Mouse (Mus musculus) midbrain, embryonic 13.5 days (tissue): ENCODE measurements around the gene Ptpro. TPM values are rescaled to one million over a fixed set of nuclear protein-coding genes. Genes with fewer than 3 reads are reported as not detected.

Experiments
- ATAC-seq: fragments of 200-750 bp; cut with Nextera tagmentation; 2 replicates; pipeline ENCODE4 v1.8.0; 2017; ENCODE audit warnings: mild to moderate bottlenecking, moderate TSS enrichment, moderate library complexity
- H3K27ac ChIP-seq: fragments of 300-500 bp; sonication (generic); 2 replicates; pipeline ENCODE4 v1.5.1; 2015; ENCODE audit warnings: inconsistent platforms, mild to moderate bottlenecking, moderate library complexity
- H3K27me3 ChIP-seq: fragments of 300-500 bp; sonication (generic); 2 replicates; pipeline ENCODE4 v1.6.1; 2015; ENCODE audit warnings: mild to moderate bottlenecking, inconsistent platforms
- H3K36me3 ChIP-seq: fragments of 300-500 bp; sonication (generic); 2 replicates; pipeline ENCODE4 v1.6.1; 2015; ENCODE audit warnings: mild to moderate bottlenecking, inconsistent platforms
- H3K4me1 ChIP-seq: fragments of 300-500 bp; sonication (generic); replicated peaks from 2 replicates; pipeline ENCODE4 v1.6.1; 2015; ENCODE audit warnings: inconsistent platforms
- H3K4me2 ChIP-seq: fragments of 300-500 bp; sonication (generic); replicated peaks from 2 replicates; pipeline ENCODE4 v1.6.1; 2015; ENCODE audit warnings: moderate library complexity, mild to moderate bottlenecking, inconsistent platforms
- H3K4me3 ChIP-seq: fragments of 300-500 bp; sonication (generic); replicated peaks from 2 replicates; pipeline ENCODE4 v1.5.1; 2015; ENCODE audit warnings: mild to moderate bottlenecking, inconsistent platforms
- H3K9ac ChIP-seq: fragments of 300-500 bp; sonication (generic); replicated peaks from 2 replicates; pipeline ENCODE4 v1.6.1; 2015; ENCODE audit warnings: mild to moderate bottlenecking, inconsistent platforms
- H3K9me3 ChIP-seq: fragments of 300-500 bp; sonication (generic); 2 replicates; pipeline ENCODE4 v1.6.1; 2016; ENCODE audit warnings: mild to moderate bottlenecking, inconsistent platforms
- WGBS: fragments of 180-500 bp; shearing (Covaris S2); methylation state at CpG from one replicate; pipeline ENCODE4 v1.1.7; 2015; 5-methylcytosine and 5-hydroxymethylcytosine counted together
- polyA plus RNA-seq: library from polyadenylated mRNA; unstranded; fragments of >200 nt; fragmentation: Nextera tagmentation; extraction: Ambion mirVana; gene quantifications from 2 replicates; pipeline ENCODE4 v1.2.1, GENCODE M21; 2015

Ptpro gene
- polyA plus RNA-seq, 1 experiment from 2014 or later: 53.3 TPM

DNA sequence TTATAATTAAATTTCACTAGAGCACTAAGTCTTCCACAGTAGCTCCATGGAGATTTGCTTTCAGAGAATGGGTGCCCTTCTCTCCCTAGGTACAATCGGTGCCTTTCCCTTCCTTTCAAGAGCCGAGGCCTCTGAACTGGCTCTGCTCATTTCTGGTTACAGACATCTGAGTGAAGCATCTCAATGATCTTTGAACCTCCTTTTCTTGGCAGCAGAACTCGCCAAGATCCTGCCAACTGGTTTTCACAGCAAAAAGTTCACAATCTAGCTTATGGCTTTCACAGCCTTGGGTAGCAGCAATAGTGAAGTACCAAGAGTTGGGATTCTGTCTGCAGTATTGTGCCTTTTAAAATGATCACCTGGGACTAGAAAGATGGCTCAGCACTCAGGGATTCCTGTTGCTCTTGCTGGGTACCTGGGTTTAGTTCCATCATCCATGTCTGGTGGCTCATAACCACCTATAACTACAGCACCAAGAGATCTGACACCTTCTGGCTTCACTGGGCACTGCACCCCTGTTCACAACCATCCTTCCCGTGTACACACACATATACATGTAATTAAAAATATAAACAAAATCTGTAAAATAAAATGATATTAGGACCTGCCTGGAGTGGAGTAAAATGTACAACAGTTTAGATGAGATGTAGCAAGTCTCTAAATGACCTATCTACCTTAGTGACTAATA lies 144.1 kb downstream of the Ptpro start:
- no peak overlapping the region for H3K4me2 ChIP-seq
- no peak overlapping the region for H3K9ac ChIP-seq
- no peaks in the 10 kb centered on the region for H3K27me3 ChIP-seq
- ATAC-seq: no peak
- no peaks in the 10 kb centered on the region for H3K4me1 ChIP-seq
- no peak overlapping the region for H3K27ac ChIP-seq
- H3K9me3 ChIP-seq: no peaks in the 10 kb centered on the region
- peaks cover 39% of the 10 kb centered on the region for H3K36me3 ChIP-seq
- 79% methylated on average over 4 of the region's 4 CpGs for WGBS
- no peak overlapping the region for H3K4me3 ChIP-seq

- WGBS: 92% methylated on average over 2 of the region's 2 CpGs
- Histone ChIP-seq H3K9ac (no peak overlapping the region), H3K4me3 (no peak overlapping the region), H3K4me2 (no peak overlapping the region), H3K27ac (no peak overlapping the region), H3K27me3 (no peaks in the 10 kb centered on the region), H3K4me1 (peaks cover 6% of the 10 kb centered on the region), H3K36me3 (peaks cover 34% of the 10 kb centered on the region), H3K9me3 (no peaks in the 10 kb centered on the region)
- ATAC-seq: no peak
These were observed 145.2 kb downstream of the Ptpro start for GRCm38 (mm10) chr6:137397358-137397757.

- no peaks in the 10 kb centered on the region for H3K27me3 ChIP-seq
- H3K4me3 ChIP-seq: no peak overlapping the region
- H3K36me3 ChIP-seq: peaks cover 31% of the 10 kb centered on the region
- H3K4me1 ChIP-seq: peaks cover 10% of the 10 kb centered on the region
- no peak overlapping the region for H3K9ac ChIP-seq
- H3K27ac ChIP-seq: no peak overlapping the region
- ATAC-seq: no peak
- no peak overlapping the region for H3K4me2 ChIP-seq
- H3K9me3 ChIP-seq: no peaks in the 10 kb centered on the region
- WGBS: 94% methylated on average over 4 of the region's 4 CpGs
These were observed 152.1 kb downstream of the Ptpro start for GRCm38 (mm10) chr6:137404196-137404595.

DNA sequence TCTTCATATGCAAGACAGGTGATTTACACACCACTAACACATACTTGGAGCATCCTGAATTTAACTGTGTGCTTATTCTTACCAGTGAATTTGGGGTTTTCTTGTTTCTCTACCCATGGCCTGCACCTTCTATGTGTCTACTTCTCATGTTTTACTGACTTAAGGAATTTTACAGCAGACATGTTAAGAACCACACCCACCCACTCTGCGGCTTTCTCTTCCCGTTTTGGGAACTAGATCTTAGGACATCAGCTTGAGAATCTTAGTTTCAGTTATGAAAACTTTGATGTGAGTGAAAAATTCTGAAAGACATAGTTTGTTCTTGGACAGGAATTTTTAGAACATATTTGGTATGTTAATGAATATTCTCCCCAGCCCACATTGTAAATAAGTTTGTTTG lies 153.6 kb downstream of the Ptpro start:
- Histone ChIP-seq H3K27me3 (no peaks in the 10 kb centered on the region), H3K27ac (no peak overlapping the region), H3K36me3 (peaks cover 22% of the 10 kb centered on the region), H3K9ac (no peak overlapping the region), H3K4me2 (no peak overlapping the region), H3K4me3 (no peak overlapping the region), H3K9me3 (no peaks in the 10 kb centered on the region), H3K4me1 (peaks cover 11% of the 10 kb centered on the region)
- 84% methylated on average over 2 of the region's 2 CpGs for WGBS
- ATAC-seq: no peak

GRCm38 (mm10) chr6:137410510-137410909 lies 158.4 kb downstream of the Ptpro start:
- Histone ChIP-seq H3K4me1 (peaks cover 14% of the 10 kb centered on the region), H3K9me3 (no peaks in the 10 kb centered on the region), H3K27me3 (no peaks in the 10 kb centered on the region), H3K27ac (no peak overlapping the region), H3K36me3 (peaks cover 12% of the 10 kb centered on the region), H3K4me2 (no peak overlapping the region), H3K4me3 (no peak overlapping the region), H3K9ac (no peak overlapping the region)
- WGBS: 59% methylated on average over 3 of the region's 3 CpGs
- no peak for ATAC-seq

GRCm38 (mm10) chr6:137411901-137412378 lies 159.8 kb downstream of the Ptpro start:
- Histone ChIP-seq H3K27me3 (no peaks in the 10 kb centered on the region), H3K27ac (peak overlapping the region; percentile 86), H3K9ac (0 out of 2 replicates have a peak overlapping the region, but pooled peaks have one; percentile 23), H3K9me3 (no peaks in the 10 kb centered on the region), H3K4me1 (peaks cover 14% of the 10 kb centered on the region), H3K4me2 (no peak overlapping the region), H3K36me3 (peaks cover 17% of the 10 kb centered on the region), H3K4me3 (no peak overlapping the region)
- WGBS: 12% methylated on average over 2 of the region's 2 CpGs
- peak; percentile 94 for ATAC-seq

DNA sequence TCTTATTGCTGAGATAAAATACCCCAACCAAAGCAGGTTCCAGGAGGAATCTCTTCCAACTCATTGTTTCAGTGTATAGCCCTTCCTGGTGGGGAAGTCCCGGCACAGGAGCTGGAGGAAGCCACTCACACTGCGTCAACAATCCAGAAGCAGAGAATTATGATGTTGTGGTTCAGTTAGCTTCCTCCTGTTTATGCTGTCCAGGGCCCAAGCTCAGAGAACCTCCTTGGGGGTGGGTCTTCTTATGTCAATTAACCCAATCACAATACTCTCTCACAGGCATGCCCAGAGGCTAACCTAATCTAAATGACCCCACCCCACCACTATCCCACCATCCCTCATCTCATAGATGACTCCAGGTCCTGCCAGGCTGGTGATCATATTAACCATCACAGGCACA lies 160.9 kb downstream of the Ptpro start:
- no peak overlapping the region for H3K9ac ChIP-seq
- no peaks in the 10 kb centered on the region for H3K9me3 ChIP-seq
- WGBS: 73% methylated on average over 2 of the region's 2 CpGs
- no peaks in the 10 kb centered on the region for H3K27me3 ChIP-seq
- peaks cover 14% of the 10 kb centered on the region for H3K4me1 ChIP-seq
- H3K4me3 ChIP-seq: no peak overlapping the region
- H3K4me2 ChIP-seq: no peak overlapping the region
- peaks cover 14% of the 10 kb centered on the region for H3K36me3 ChIP-seq
- no peak for ATAC-seq
- peak overlapping the region; percentile 86 for H3K27ac ChIP-seq

DNA sequence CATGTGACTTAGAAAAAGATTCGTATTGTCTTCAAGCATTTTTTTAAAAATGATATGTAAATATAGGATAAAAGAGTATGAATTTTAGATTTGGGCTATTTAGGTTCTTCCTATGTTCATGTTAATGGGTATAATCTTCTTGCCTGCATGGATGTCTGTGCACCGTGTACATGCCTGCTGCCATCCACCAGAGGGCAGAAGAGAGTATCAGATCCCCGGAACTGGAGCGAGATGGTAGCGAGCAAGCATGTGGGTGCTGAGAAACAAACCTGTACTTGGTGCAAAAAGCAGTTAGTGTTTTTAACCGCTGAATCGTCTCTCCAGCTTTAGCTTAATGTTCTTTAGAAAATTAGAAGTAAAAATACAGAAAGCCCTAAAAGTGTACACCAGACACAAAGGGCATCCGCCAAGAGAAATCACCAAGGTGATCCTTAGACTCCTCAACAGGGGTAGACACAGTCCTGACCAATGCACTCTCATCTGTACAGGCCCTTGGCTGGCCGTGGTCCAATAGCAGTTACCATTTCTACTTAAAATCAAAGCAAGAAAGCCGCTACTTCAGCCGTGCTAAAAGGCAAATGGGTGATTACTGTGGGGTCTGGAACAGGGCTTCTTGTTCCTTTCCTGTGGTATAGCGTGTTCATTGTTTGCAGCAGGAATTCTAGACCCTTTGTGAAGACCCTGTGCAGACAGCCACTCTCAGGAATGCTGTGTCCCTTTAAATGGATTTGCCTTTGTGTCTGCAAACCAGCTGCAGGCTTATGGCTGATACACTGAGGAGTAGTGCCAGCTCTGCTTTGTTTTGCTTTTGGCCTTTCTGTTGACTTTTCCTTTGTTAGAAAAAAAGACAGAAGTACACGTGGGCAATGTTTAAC lies 162.6 kb downstream of the Ptpro start:
- Histone ChIP-seq H3K4me1 (peaks cover 14% of the 10 kb centered on the region), H3K4me2 (no peak overlapping the region), H3K4me3 (no peak overlapping the region), H3K27ac (0 out of 2 replicates have a peak overlapping the region, but pooled peaks have one; percentile 1), H3K27me3 (no peaks in the 10 kb centered on the region), H3K36me3 (peaks cover 17% of the 10 kb centered on the region), H3K9ac (no peak overlapping the region), H3K9me3 (no peaks in the 10 kb centered on the region)
- ATAC-seq: peak; percentile 64
- WGBS: 41% methylated on average over 13 of the region's 13 CpGs

- Histone ChIP-seq H3K4me3 (no peak overlapping the region), H3K27me3 (no peaks in the 10 kb centered on the region), H3K4me1 (no peaks in the 10 kb centered on the region), H3K9me3 (no peaks in the 10 kb centered on the region), H3K9ac (no peak overlapping the region), H3K36me3 (peaks cover 27% of the 10 kb centered on the region), H3K4me2 (no peak overlapping the region), H3K27ac (no peak overlapping the region)
- 94% methylated on average over 4 of the region's 4 CpGs for WGBS
- no peak for ATAC-seq
These were observed 170.7 kb downstream of the Ptpro start for GRCm38 (mm10) chr6:137422777-137423176.

- H3K27ac ChIP-seq: no peak overlapping the region
- no peak overlapping the region for H3K4me3 ChIP-seq
- no peak for ATAC-seq
- H3K4me2 ChIP-seq: no peak overlapping the region
- H3K4me1 ChIP-seq: no peaks in the 10 kb centered on the region
- H3K9me3 ChIP-seq: no peaks in the 10 kb centered on the region
- WGBS: 79% methylated on average over 10 of the region's 10 CpGs
- H3K36me3 ChIP-seq: peaks cover 29% of the 10 kb centered on the region
- H3K9ac ChIP-seq: no peak overlapping the region
- H3K27me3 ChIP-seq: no peaks in the 10 kb centered on the region
These were observed 171.7 kb downstream of the Ptpro start for GRCm38 (mm10) chr6:137423830-137424229.

DNA sequence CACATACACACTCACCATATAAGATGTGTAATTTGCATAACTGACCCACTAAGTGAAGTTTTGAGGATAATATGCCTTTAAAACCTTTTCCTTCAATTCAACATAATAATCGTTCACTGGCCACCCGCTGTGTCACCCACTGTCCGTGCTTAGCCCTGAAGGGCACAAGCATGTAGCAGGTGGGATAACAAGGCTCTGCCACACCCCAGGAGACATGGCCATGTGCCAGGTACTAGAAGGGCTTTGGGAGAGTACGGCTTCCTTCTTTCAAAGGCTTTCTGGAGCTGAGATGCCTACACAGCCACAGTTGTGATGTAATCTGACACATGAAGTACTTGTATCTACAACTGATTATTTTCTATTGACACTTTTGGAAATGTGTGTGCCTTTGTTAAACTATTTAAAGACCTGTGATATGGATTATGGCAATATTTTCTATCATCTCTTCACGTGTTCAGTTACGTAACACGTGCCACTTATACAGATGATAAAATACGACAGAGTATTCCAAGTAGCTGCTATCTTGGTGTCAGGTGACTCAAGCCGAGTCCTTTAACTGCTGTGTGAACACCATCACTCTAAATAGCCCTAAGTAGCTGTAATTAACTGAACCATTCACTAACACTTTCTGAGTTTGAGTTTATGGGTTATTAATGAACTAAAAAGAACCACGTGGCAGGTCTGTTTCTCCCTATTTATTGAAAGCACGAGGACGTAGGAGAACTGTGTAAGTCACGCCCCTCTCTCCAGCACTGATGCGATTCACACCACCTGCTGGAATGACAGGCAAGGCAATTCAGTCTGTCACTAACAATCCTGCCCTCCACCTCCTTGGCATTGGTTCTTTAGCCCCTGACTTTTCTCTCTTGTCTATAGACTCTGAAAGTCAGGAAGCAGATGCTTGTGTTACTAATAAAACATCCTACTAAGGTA lies 173.6 kb downstream of the Ptpro start:
- Histone ChIP-seq H3K9ac (no peak overlapping the region), H3K4me1 (no peaks in the 10 kb centered on the region), H3K9me3 (no peaks in the 10 kb centered on the region), H3K4me2 (no peak overlapping the region), H3K27me3 (no peaks in the 10 kb centered on the region), H3K4me3 (no peak overlapping the region), H3K27ac (no peak overlapping the region), H3K36me3 (peaks cover 33% of the 10 kb centered on the region)
- WGBS: 72% methylated on average over 14 of the region's 14 CpGs
- no peak for ATAC-seq
